Mouse (Mus musculus) ES-E14 (cell line): ENCODE data around the gene Pafah1b3. TPM values are rescaled to one million over a fixed set of nuclear protein-coding genes. Genes with fewer than 3 reads are reported as not detected.
A peak's percentile ranks its signal among the peaks of the same experiment; 100 is the strongest.

Source experiments
- DNase-seq: peaks from one replicate; pipeline ENCODE4 v3.0.0-alpha.2; 2013; ENCODE audit warnings: low read depth, low spot score
- H3K27ac ChIP-seq: 2 replicates; pipeline ENCODE4 v1.5.1; 2012; ENCODE audit warnings: low read depth, mild to moderate bottlenecking, low read length, moderate library complexity, mixed read lengths; ENCODE audit not compliant: poor library complexity, insufficient read depth, severe bottlenecking
- H3K36me3 ChIP-seq: 2 replicates; pipeline ENCODE4 v1.6.1; 2012; ENCODE audit warnings: mild to moderate bottlenecking, low read length, moderate library complexity, mixed read lengths; ENCODE audit not compliant: control insufficient read depth, poor library complexity, insufficient read depth, severe bottlenecking
- H3K4me1 ChIP-seq, 2 experiments: fragments of 150-350 bp in 1 of 2; sonication (generic) in 1 of 2; 2 replicates each; pipeline ENCODE4 v1.6.1; 2012; ENCODE audit warnings: low read length in 2 of 2, mild to moderate bottlenecking in 1 of 2, mixed read lengths in 1 of 2; ENCODE audit not compliant: control insufficient read depth in 2 of 2, insufficient read depth in 2 of 2, poor library complexity in 1 of 2
- H3K4me3 ChIP-seq, 2 experiments: fragments of 150-350 bp in 1 of 2; sonication (generic) in 1 of 2; 2 replicates each; pipeline ENCODE4 v1.5.1; 2012; ENCODE audit warnings: low read length in 2 of 2, low read depth in 1 of 2, mild to moderate bottlenecking in 1 of 2, mixed read lengths in 1 of 2; ENCODE audit not compliant: insufficient read depth in 1 of 2, poor library complexity in 1 of 2, severe bottlenecking in 1 of 2
- H3K9ac ChIP-seq: 2 replicates; pipeline ENCODE4 v1.6.1; 2012; ENCODE audit warnings: low read depth, mild to moderate bottlenecking, low read length, mixed read lengths; ENCODE audit not compliant: poor library complexity, insufficient read depth, severe bottlenecking
- H3K9me3 ChIP-seq: fragments of 150-350 bp; sonication (generic); 2 replicates; pipeline ENCODE4 v1.6.1; 2012; ENCODE audit warnings: low read depth, mild to moderate bottlenecking, low read length; ENCODE audit not compliant: control insufficient read depth, insufficient read depth
- CHD2 ChIP-seq: IDR thresholded peaks from 2 replicates; pipeline ENCODE4 v1.6.1; 2014; ENCODE audit warnings: mild to moderate bottlenecking, low read depth, low read length, inconsistent platforms
- HCFC1 ChIP-seq: IDR thresholded peaks from 2 replicates; pipeline ENCODE4 v1.6.1; 2012; ENCODE audit warnings: low read length, inconsistent platforms, borderline replicate concordance; ENCODE audit not compliant: insufficient read depth
- MAFK ChIP-seq: IDR thresholded peaks from 2 replicates; pipeline ENCODE4 v1.6.1; 2014; ENCODE audit warnings: mild to moderate bottlenecking, low read depth, low read length, inconsistent platforms; ENCODE audit not compliant: insufficient read depth
- ZC3H11A ChIP-seq: IDR thresholded peaks from 2 replicates; pipeline ENCODE4 v1.6.1; 2012; ENCODE audit warnings: low read depth, mild to moderate bottlenecking, inconsistent platforms, low read length, borderline replicate concordance
- ZNF384 ChIP-seq: IDR thresholded peaks from 2 replicates; pipeline ENCODE4 v1.6.1; 2012; ENCODE audit warnings: low read depth, low read length, inconsistent platforms
- in situ Hi-C, 2 experiments: fragments of 600-800 bp; cut with MboI; formaldehyde crosslinking; loops; one replicate each; pipeline ENCODE4 v1.15.1; 2025; ENCODE audit warnings: low sequenced_read_pairs in 2 of 2, inconsistent platforms in 1 of 2; ENCODE audit not compliant: unreplicated experiment in 2 of 2
- total RNA-seq: library from RNA; depleted of rRNA; stranded (reverse); fragments of 300-350 nt; gene quantifications from 2 replicates; pipeline ENCODE4 v1.2.3, GENCODE M21; 2012

Gene Pafah1b3
- total RNA-seq, 1 experiment = 76.5 TPM

DNA sequence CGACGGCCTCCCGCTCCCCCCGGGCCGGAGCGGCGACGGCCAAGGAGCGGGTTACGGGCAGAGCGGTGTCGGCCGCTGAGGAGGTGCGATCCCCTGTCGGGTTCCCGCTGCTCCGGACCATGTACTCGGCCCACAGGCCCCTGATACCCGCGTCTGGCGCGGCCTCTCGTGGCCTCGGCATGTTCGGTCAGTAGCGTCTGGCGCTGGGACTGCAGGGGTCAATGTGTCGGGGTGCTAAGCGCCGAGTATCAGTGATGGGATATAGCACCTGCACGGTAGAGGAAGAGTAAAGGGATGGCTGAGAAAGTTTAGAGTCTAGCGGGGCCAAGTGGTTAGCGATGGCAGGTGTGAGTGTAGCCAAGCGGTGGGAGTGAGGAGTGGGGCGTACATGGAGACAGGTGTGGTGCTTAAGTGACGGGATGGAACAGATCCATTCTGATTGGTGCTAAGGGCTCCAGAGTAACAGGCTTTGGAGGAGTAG, 15.0 kb downstream of the Pafah1b3 start:
- peak overlapping the region; percentile 98 for H3K27ac ChIP-seq
- peaks cover 31% of the 10 kb centered on the region for H3K36me3 ChIP-seq
- TF ChIP-seq HCFC1 (0 out of 2 replicates have a peak, but pooled peaks have one; percentile 8), MAFK (no peak), ZC3H11A (no peak), ZNF384 (no peak)
- H3K9ac ChIP-seq = peak overlapping the region; percentile 96
- peak overlapping the region; percentile 82 to 95 for H3K4me3 ChIP-seq
- no peaks in the 10 kb centered on the region for H3K9me3 ChIP-seq
- peaks cover 15 to 31% of the 10 kb centered on the region in 2 experiments; a peak in 2 of 4 replicates for H3K4me1 ChIP-seq
- no peak for DNase-seq
- in situ Hi-C loops = no loop called here

DNA sequence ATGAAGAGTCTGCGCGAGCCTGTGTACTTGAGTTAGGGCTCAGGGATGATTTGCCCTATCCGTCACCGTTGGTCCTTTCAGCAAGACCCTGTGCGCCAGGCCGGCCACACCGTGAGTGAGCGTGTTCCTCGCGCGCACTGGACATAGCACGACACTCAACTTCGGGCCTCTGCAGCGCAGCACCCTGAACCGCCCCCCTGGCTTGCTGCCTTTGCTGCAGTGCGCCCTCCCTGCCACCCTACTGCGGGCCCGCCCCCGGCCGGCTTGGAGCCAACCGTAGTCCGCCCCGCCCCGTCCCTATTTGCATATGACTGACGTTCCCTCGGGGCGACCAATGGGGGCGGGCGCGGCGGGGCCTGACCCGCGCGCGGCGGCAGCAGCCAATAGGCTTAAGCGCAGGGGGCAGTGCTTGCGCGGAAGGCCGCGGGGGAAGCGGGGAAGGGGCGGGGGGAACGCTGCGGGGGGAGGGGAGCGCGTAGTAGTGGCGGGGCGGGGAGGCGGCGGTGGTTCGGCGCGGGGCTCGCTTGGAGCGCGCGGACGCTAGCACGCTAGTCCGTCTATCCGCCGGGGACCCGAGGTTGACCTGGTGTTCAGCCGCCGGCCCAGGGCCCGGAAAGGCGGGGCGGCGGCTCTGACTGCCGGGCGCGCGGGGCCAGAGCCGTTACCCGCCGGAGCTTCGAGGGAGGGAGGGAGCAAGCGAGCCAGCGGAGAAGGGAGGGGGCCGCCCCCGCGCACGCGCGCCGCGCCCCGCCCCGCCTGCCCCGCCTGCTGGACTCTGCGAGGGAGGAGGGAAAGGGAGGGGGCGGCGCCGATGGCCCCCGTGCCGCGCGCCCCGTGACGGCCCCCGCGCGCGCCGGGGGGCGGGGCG, 15.8 kb downstream of the Pafah1b3 start:
- H3K36me3 ChIP-seq = peaks cover 23% of the 10 kb centered on the region
- H3K9ac ChIP-seq = peak overlapping the region; percentile 96
- in situ Hi-C loops = no loop called here
- peak; percentile 96 for DNase-seq
- no peaks in the 10 kb centered on the region for H3K9me3 ChIP-seq
- peak overlapping the region; percentile 98 for H3K27ac ChIP-seq
- peaks cover 17 to 35% of the 10 kb centered on the region in 2 experiments for H3K4me1 ChIP-seq
- TF ChIP-seq MAFK = no peak
- no peak for TF ChIP-seq ZC3H11A
- TF ChIP-seq ZNF384 = no peak
- no peak for TF ChIP-seq HCFC1
- no peak for TF ChIP-seq CHD2
- peak overlapping the region; percentile 82 to 95 for H3K4me3 ChIP-seq

DNA sequence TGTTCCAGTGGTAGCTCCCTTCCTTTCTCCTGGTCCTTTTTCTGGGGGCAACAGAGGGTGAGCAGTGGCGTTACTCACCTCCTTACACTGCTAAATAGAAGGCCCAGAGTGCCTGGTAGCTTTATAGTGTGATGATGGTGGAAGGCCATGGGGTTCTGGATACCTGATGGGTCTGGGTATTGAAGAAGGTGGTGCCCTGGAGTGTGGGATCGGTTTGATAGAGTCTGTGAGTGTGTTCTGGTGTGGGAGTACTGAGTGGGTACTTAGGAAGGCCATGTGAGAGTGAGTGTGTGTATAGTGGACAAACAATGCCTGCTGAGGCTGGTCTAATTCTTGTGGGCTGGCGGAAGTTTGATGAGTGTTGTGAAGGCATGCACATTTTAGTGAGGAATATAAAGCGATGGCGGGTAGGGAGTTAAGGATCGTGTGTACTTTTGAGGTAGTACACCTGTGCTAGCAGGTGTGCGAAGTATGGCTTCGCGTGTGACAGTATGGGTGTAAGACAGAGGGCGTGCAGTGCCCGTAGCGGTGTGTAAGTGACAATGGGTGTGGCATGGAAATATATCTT, 16.5 kb downstream of the Pafah1b3 start:
- H3K36me3 ChIP-seq = peaks cover 15% of the 10 kb centered on the region
- 0 out of 2 replicates have a peak overlapping the region, but pooled peaks have one; percentile 12 for H3K27ac ChIP-seq
- TF ChIP-seq ZC3H11A (no peak), MAFK (no peak), HCFC1 (no peak), ZNF384 (no peak), CHD2 (no peak)
- H3K9me3 ChIP-seq = no peaks in the 10 kb centered on the region
- no peak for DNase-seq
- peaks cover 18 to 36% of the 10 kb centered on the region in 2 experiments for H3K4me1 ChIP-seq
- in situ Hi-C loops = no loop called here
- peak overlapping the region; percentile 29; the same call in 1 of the 2 replicates for H3K9ac ChIP-seq
- peak overlapping the region; percentile 47 to 71 for H3K4me3 ChIP-seq

DNA sequence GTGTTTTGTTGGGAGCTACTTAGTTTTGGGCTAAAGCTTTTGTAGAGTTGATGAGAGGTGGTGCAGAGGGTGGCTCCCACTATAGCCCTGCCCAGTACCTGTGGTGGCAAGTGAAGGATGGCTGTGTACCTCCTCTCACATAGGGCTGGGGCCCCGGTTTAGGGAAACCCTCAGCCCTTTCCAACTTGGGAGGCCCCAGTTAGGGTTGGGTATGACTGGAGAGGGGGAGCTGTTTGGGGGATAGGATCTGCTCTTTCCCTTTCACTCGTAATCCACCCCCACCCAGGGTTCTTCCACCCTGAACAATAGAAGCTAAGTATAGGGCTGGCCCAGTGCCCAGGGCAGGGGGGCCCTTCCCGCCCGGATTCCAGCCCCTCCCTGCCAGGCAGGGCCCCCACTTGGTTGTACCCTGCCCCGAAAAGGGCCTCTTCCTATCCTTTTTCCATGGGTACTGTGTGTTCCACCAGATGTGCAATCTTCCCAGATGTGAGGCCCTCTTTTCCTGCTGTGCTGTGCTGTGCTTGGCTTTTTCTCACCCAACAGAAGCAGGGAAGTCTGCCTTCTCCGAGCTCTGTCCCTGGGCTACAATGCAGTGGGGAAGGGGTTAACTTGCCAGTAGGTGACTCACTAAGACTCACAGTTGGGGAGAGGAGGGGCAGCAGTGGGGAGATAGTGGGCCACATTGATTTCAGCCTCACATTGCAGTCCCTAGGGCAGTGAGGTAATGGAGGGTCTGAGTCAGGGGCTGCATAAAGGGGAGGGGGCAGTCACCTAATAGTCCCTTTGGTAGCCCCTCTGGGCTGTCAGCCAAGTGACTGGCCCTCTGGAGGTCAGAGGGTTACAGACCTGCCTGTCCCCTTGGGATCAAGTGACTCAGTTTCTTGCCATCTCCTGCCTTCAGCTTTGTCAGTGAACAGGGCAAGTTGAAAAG, 17.7 kb downstream of the Pafah1b3 start:
- TF ChIP-seq MAFK = no peak
- TF ChIP-seq CHD2 = no peak
- no peak for TF ChIP-seq HCFC1
- no peak for TF ChIP-seq ZNF384
- no peak for TF ChIP-seq ZC3H11A

More for the DNA sequence above, 17.7 kb downstream of the Pafah1b3 start:
- Histone ChIP-seq H3K4me1 (peaks cover 24 to 44% of the 10 kb centered on the region in 2 experiments), H3K9ac (peak overlapping the region; percentile 86), H3K27ac (peak overlapping the region; percentile 41; the same call in 1 of the 2 replicates), H3K36me3 (peaks cover 5% of the 10 kb centered on the region), H3K9me3 (no peaks in the 10 kb centered on the region), H3K4me3 (peak overlapping the region; percentile 84 to 85)
- DNase-seq = no peak
- in situ Hi-C loops = no loop called here
